Mouse (Mus musculus) heart, adult 2 months (tissue): ENCODE data around the gene Sfta2.

Experiments used
- EP300 ChIP-seq: fragments of 200-500 bp; IDR thresholded peaks from 2 replicates; pipeline ENCODE4 v1.6.1; 2011; ENCODE audit warnings: low read depth, low read length, control low read depth; ENCODE audit not compliant: insufficient read depth
- POLR2A ChIP-seq: fragments of 200-500 bp; IDR thresholded peaks from 2 replicates; pipeline ENCODE4 v1.6.1; 2011; ENCODE audit warnings: mild to moderate bottlenecking, low read depth, low read length, control low read depth; ENCODE audit not compliant: insufficient read depth

DNA sequence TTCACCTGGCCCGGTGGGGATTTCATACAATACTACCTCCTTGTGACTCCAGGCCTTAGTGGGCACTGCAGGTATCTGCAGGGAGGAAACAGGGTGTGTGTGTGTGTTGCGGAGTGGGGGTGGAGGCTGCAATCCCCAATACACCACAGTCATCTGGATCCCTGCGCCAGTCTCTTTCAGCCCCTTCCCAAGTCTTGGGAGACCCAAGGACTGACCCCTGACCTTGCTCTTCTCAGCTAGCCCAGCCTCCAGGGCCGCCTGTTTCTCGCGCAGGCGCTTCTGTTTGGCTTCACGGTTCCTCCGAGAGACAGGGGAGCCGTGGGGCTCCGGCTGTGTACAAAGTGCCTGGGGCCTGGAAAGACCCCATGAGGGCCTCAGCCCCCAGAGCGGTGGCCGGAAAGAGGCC is 65.5 kb downstream of the Sfta2 start:
- TF ChIP-seq POLR2A = no peak
- no peak for TF ChIP-seq EP300
